Mouse (Mus musculus) heart, adult 2 months (tissue): ENCODE results near the gene Nr3c2.

Experiments
- CTCF ChIP-seq: fragments of 200-600 bp; IDR thresholded peaks from 2 replicates; pipeline ENCODE4 v1.8.1; 2022; ENCODE audit warnings: antibody characterized with exemption, mild to moderate bottlenecking, moderate library complexity
- POLR2A ChIP-seq: fragments of 200-500 bp; IDR thresholded peaks from 2 replicates; pipeline ENCODE4 v1.6.1; 2011; ENCODE audit warnings: mild to moderate bottlenecking, low read depth, low read length, control low read depth; ENCODE audit not compliant: insufficient read depth

DNA sequence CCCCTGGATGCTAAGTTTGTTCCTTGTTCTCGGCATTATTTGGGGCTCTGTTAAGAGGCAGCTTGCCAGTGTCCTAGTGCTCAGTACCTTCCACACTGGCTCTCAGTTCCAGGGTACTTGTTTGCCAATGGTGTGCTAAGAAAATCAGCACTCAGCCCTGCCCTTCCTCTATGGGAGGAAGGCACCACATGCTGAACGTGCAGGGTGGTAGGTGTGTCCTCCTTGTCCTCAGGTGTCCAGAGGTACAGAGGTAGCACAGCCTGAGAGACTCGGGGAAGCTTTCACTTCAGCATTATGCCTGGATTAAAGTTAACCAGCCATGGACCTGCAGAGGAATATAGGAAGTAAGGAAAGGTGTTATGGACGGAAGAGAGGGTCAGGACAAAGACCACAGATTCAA is 99.0 kb downstream of the Nr3c2 start:
- TF ChIP-seq CTCF (no peak), POLR2A (no peak)
